Mouse (Mus musculus) liver, adult 2 months (tissue): ENCODE data around the gene Begain.

Experiments used
- CTCF ChIP-seq: fragments of 200-500 bp; IDR thresholded peaks from 2 replicates; pipeline ENCODE4 v1.5.1; 2011; ENCODE audit warnings: low read depth, low read length, control low read depth
- POLR2A ChIP-seq: fragments of 200-500 bp; IDR thresholded peaks from 2 replicates; pipeline ENCODE4 v1.6.1; 2011; ENCODE audit warnings: low read length, control low read depth; ENCODE audit not compliant: insufficient read depth; ENCODE audit errors: extremely low read depth

DNA sequence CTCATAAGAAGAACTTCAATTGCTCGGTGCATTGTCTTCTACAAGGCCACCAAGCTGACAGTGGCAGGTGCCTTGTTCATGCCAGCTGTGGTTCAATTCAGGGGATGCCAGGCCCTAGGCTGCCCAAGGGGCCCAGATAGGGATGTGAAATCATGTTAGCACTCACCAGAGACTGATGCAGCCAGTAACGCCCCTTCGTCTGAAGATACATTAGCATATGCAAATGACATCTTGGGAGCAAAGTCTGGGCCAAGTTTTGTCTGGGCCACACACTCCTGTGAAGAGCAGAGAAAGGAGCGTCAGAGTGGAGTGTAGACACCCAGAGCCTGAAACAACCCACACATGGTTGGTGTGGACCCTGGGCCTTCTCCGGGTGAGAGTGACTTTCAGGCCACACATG is 17.0 kb upstream of the Begain start:
- TF ChIP-seq POLR2A, result no peak
- no peak for TF ChIP-seq CTCF
